Mouse (Mus musculus): Measurements from ENCODE around the gene Snapc1. TPM values are rescaled to one million over a fixed set of nuclear protein-coding genes. Genes with fewer than 3 reads are reported as not detected.

Gene Snapc1
- 20.6 TPM for polyA plus RNA-seq (2014; fragmentation: Illumina TruSeq; extraction: RNeasy Lipid Tissue Mini Kit (QIAGEN cat#74804); ENCODE audit: low read depth, low replicate concordance)

DNA sequence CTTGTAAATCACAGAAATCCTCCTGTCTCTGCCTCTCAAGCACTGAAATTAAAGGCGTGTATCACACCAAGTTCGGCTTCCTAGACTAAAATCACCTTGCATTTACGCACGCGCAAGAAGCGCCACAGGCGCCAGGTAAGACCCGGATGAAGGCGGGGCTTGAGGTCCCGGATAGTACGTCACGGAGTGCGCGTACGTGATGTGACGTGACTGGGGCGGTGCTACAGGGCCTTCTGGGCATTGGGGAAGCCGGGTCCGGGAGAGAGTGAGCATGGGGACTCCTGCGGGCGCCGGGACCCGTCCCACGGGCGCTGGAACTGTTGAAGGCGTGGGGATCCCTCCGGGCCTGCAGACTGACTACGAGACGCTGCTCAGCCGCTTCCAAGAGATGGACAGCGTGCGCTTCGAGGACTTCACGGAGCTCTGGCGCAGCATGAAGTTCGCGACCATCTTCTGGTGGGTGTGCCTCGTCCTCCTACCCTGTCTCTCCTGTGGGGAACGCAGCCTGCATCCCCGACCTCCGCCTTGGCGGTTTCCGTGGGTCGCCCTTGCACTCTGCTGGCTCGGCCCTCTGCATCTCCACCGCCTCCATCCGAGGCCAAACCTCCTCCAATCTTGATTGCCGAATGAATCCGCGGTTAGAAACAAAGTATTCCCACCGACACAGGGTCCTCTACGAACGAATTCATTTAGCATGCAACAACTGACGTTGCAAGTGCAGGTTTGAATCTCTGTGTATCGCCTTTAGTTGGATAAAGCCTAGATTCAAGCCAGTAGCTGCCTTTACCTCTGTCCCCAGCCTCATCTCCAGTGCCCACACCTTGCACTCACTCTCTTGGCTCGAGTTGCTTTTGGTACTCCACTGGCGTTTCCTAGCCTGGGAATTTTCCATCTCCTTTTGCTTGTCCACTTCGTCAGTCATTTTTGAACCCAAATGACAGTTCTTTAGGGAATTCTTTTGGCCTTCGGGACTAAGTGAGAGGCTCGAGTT is at the start of gene Snapc1:
TSS of gene Snapc1 (plus strand) at position 191 of the 991 bp plus-strand sequence.

DNA sequence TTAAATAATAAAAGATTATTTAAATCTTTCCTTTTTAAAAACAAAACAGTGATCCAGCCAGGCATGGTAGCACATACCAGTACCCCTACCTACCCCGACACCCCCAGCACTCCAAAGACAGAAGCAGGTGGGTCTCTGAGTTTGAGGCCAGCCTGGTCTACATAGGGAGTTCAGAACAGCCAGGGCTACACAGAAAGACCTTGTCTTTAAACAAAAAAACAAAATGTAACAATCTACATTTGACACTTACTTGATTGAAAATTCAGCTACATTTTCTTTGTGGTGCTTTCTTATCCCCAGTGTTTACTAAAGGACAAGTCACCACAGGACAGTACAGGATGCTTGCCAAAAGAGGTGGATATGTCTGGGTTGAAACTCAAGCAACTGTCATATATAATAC is 26.9 kb upstream of the Snapc1 start, which contains the start of gene Gm49321:
TSS of gene Gm49321 (plus strand) at position 301 of the 400 bp plus-strand sequence.

DNA sequence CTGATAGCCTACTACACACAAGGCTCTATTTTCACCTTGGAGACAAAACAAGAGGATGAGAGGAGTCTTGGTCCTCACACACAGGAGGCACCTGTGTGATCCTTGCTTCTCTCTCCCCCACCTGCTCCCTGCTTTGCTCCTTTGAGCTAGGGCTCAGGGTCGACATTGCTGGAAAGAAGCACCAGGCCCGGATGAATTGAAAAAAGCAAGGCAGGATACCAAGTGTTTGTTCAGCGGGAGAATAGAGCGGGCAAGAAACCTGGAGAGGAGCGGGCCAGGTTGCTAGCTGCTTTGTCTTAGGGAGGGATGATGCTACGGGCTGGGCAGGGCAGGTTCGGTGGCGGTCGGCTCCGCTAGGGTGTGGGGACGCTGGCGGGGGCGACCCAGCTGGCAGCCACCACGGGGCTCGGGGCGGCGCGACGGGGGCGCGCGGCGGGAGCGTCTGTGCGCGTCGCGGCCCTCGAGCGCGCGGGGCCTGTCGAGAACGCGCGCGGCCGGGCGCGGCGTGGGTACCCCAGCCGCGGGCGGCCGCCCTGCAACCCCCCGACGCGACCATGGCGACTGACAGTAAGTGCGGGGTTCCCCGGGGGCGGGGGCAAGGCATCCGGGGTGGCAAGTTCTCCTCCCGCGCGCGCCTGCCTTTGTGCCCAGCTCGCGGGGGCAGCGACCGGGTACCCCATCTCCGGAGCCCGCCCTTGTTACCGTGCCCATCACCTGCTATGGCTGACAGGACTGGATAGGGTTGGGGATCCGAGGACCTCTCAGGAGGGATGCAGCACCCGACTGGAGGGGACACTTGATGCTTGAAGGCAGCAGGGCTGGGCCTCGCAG is 33.2 kb downstream of the Snapc1 start, which contains the start of gene Syt16:
TSS of gene Syt16 (plus strand) at position 365 of the 831 bp plus-strand sequence.

Other genes with a start within 250 kb of the Snapc1 start
- 259 TPM for gene Hif1a, start 63.1 kb upstream of the Snapc1 start, polyA plus RNA-seq (2014; fragmentation: Illumina TruSeq; extraction: RNeasy Lipid Tissue Mini Kit (QIAGEN cat#74804); ENCODE audit: low read depth, low replicate concordance)
- gene Gm49321, start 26.8 kb upstream of the Snapc1 start, polyA plus RNA-seq (2014; fragmentation: Illumina TruSeq; extraction: RNeasy Lipid Tissue Mini Kit (QIAGEN cat#74804); ENCODE audit: low read depth, low replicate concordance) = not detected
- 0.85 TPM for gene Syt16, start 33.2 kb downstream of the Snapc1 start, polyA plus RNA-seq (2014; fragmentation: Illumina TruSeq; extraction: RNeasy Lipid Tissue Mini Kit (QIAGEN cat#74804); ENCODE audit: low read depth, low replicate concordance)